Mouse (Mus musculus): ENCODE measurements around the gene AC129217.1. TPM values are rescaled to one million over a fixed set of nuclear protein-coding genes. Genes with fewer than 3 reads are reported as not detected.

Gene AC129217.1
- polyA plus RNA-seq, 1 experiment from 2014 or later = not detected

Other genes with a start within 250 kb of the AC129217.1 start
- gene Slc22a8, start 238.5 kb upstream of the AC129217.1 start, polyA plus RNA-seq (2014; fragmentation: Illumina TruSeq; extraction: RNeasy Lipid Tissue Mini Kit (QIAGEN cat#74804); ENCODE audit: low read depth, low replicate concordance) = 0.65 TPM
- not detected for gene Slc22a6, start 211.7 kb upstream of the AC129217.1 start, polyA plus RNA-seq (2014; fragmentation: Illumina TruSeq; extraction: RNeasy Lipid Tissue Mini Kit (QIAGEN cat#74804); ENCODE audit: low read depth, low replicate concordance)
- not detected for gene Chrm1, start 166.0 kb upstream of the AC129217.1 start, polyA plus RNA-seq (2014; fragmentation: Illumina TruSeq; extraction: RNeasy Lipid Tissue Mini Kit (QIAGEN cat#74804); ENCODE audit: low read depth, low replicate concordance)
- 53.3 TPM for gene Slc3a2, start 106.4 kb upstream of the AC129217.1 start, polyA plus RNA-seq (2014; fragmentation: Illumina TruSeq; extraction: RNeasy Lipid Tissue Mini Kit (QIAGEN cat#74804); ENCODE audit: low read depth, low replicate concordance)
- gene Wdr74, start 93.9 kb upstream of the AC129217.1 start, polyA plus RNA-seq (2014; fragmentation: Illumina TruSeq; extraction: RNeasy Lipid Tissue Mini Kit (QIAGEN cat#74804); ENCODE audit: low read depth, low replicate concordance) = 21.9 TPM
- gene 1700092M07Rik, start 89.1 kb upstream of the AC129217.1 start, polyA plus RNA-seq (2014; fragmentation: Illumina TruSeq; extraction: RNeasy Lipid Tissue Mini Kit (QIAGEN cat#74804); ENCODE audit: low read depth, low replicate concordance) = not detected
- 51.6 TPM for gene Stx5a, start 88.4 kb upstream of the AC129217.1 start, polyA plus RNA-seq (2014; fragmentation: Illumina TruSeq; extraction: RNeasy Lipid Tissue Mini Kit (QIAGEN cat#74804); ENCODE audit: low read depth, low replicate concordance)
- gene Nxf1, start 72.7 kb upstream of the AC129217.1 start, polyA plus RNA-seq (2014; fragmentation: Illumina TruSeq; extraction: RNeasy Lipid Tissue Mini Kit (QIAGEN cat#74804); ENCODE audit: low read depth, low replicate concordance) = 80.9 TPM
- 132 TPM for gene Tmem223, start 58.8 kb upstream of the AC129217.1 start, polyA plus RNA-seq (2014; fragmentation: Illumina TruSeq; extraction: RNeasy Lipid Tissue Mini Kit (QIAGEN cat#74804); ENCODE audit: low read depth, low replicate concordance)
- 18.0 TPM for gene Tmem179b, start 55.3 kb upstream of the AC129217.1 start, polyA plus RNA-seq (2014; fragmentation: Illumina TruSeq; extraction: RNeasy Lipid Tissue Mini Kit (QIAGEN cat#74804); ENCODE audit: low read depth, low replicate concordance)
- 4.8 TPM for gene Taf6l, start 43.4 kb upstream of the AC129217.1 start, polyA plus RNA-seq (2014; fragmentation: Illumina TruSeq; extraction: RNeasy Lipid Tissue Mini Kit (QIAGEN cat#74804); ENCODE audit: low read depth, low replicate concordance)
- gene Polr2g, start 31.2 kb upstream of the AC129217.1 start, polyA plus RNA-seq (2014; fragmentation: Illumina TruSeq; extraction: RNeasy Lipid Tissue Mini Kit (QIAGEN cat#74804); ENCODE audit: low read depth, low replicate concordance) = 84.7 TPM
- 1.9 TPM for gene Zbtb3, start 27.2 kb upstream of the AC129217.1 start, polyA plus RNA-seq (2014; fragmentation: Illumina TruSeq; extraction: RNeasy Lipid Tissue Mini Kit (QIAGEN cat#74804); ENCODE audit: low read depth, low replicate concordance)
- 19.7 TPM for gene Ttc9c, start 10.4 kb upstream of the AC129217.1 start, polyA plus RNA-seq (2014; fragmentation: Illumina TruSeq; extraction: RNeasy Lipid Tissue Mini Kit (QIAGEN cat#74804); ENCODE audit: low read depth, low replicate concordance)
- 53.1 TPM for gene Hnrnpul2, start 9.8 kb upstream of the AC129217.1 start, polyA plus RNA-seq (2014; fragmentation: Illumina TruSeq; extraction: RNeasy Lipid Tissue Mini Kit (QIAGEN cat#74804); ENCODE audit: low read depth, low replicate concordance)
- gene Bscl2, start 7.7 kb downstream of the AC129217.1 start, polyA plus RNA-seq (2014; fragmentation: Illumina TruSeq; extraction: RNeasy Lipid Tissue Mini Kit (QIAGEN cat#74804); ENCODE audit: low read depth, low replicate concordance) = 28.4 TPM
- not detected for gene Gng3, start 9.4 kb downstream of the AC129217.1 start, polyA plus RNA-seq (2014; fragmentation: Illumina TruSeq; extraction: RNeasy Lipid Tissue Mini Kit (QIAGEN cat#74804); ENCODE audit: low read depth, low replicate concordance)
- gene Lrrn4cl, start 21.0 kb downstream of the AC129217.1 start, polyA plus RNA-seq (2014; fragmentation: Illumina TruSeq; extraction: RNeasy Lipid Tissue Mini Kit (QIAGEN cat#74804); ENCODE audit: low read depth, low replicate concordance) = 3.0 TPM
- 129 TPM for gene Ubxn1, start 41.7 kb downstream of the AC129217.1 start, polyA plus RNA-seq (2014; fragmentation: Illumina TruSeq; extraction: RNeasy Lipid Tissue Mini Kit (QIAGEN cat#74804); ENCODE audit: low read depth, low replicate concordance)
- gene Uqcc3, start 51.1 kb downstream of the AC129217.1 start, polyA plus RNA-seq (2014; fragmentation: Illumina TruSeq; extraction: RNeasy Lipid Tissue Mini Kit (QIAGEN cat#74804); ENCODE audit: low read depth, low replicate concordance) = 58.9 TPM
- gene Lbhd1, start 54.0 kb downstream of the AC129217.1 start, polyA plus RNA-seq (2014; fragmentation: Illumina TruSeq; extraction: RNeasy Lipid Tissue Mini Kit (QIAGEN cat#74804); ENCODE audit: low read depth, low replicate concordance) = 0.76 TPM
- not detected for gene Gm49403, start 54.2 kb downstream of the AC129217.1 start, polyA plus RNA-seq (2014; fragmentation: Illumina TruSeq; extraction: RNeasy Lipid Tissue Mini Kit (QIAGEN cat#74804); ENCODE audit: low read depth, low replicate concordance)
- gene 1810009A15Rik, start 59.1 kb downstream of the AC129217.1 start, polyA plus RNA-seq (2014; fragmentation: Illumina TruSeq; extraction: RNeasy Lipid Tissue Mini Kit (QIAGEN cat#74804); ENCODE audit: low read depth, low replicate concordance) = 33.7 TPM
- gene Gm49416, start 59.2 kb downstream of the AC129217.1 start, polyA plus RNA-seq (2014; fragmentation: Illumina TruSeq; extraction: RNeasy Lipid Tissue Mini Kit (QIAGEN cat#74804); ENCODE audit: low read depth, low replicate concordance) = not detected
- 8.8 TPM for gene Ints5, start 63.2 kb downstream of the AC129217.1 start, polyA plus RNA-seq (2014; fragmentation: Illumina TruSeq; extraction: RNeasy Lipid Tissue Mini Kit (QIAGEN cat#74804); ENCODE audit: low read depth, low replicate concordance)
- 55.4 TPM for gene Ganab, start 68.3 kb downstream of the AC129217.1 start, polyA plus RNA-seq (2014; fragmentation: Illumina TruSeq; extraction: RNeasy Lipid Tissue Mini Kit (QIAGEN cat#74804); ENCODE audit: low read depth, low replicate concordance)
- 39.6 TPM for gene B3gat3, start 90.6 kb downstream of the AC129217.1 start, polyA plus RNA-seq (2014; fragmentation: Illumina TruSeq; extraction: RNeasy Lipid Tissue Mini Kit (QIAGEN cat#74804); ENCODE audit: low read depth, low replicate concordance)
- 19.5 TPM for gene Rom1, start 99.6 kb downstream of the AC129217.1 start, polyA plus RNA-seq (2014; fragmentation: Illumina TruSeq; extraction: RNeasy Lipid Tissue Mini Kit (QIAGEN cat#74804); ENCODE audit: low read depth, low replicate concordance)
- 11.8 TPM for gene Eml3, start 99.8 kb downstream of the AC129217.1 start, polyA plus RNA-seq (2014; fragmentation: Illumina TruSeq; extraction: RNeasy Lipid Tissue Mini Kit (QIAGEN cat#74804); ENCODE audit: low read depth, low replicate concordance)
- 34.6 TPM for gene Mta2, start 112.1 kb downstream of the AC129217.1 start, polyA plus RNA-seq (2014; fragmentation: Illumina TruSeq; extraction: RNeasy Lipid Tissue Mini Kit (QIAGEN cat#74804); ENCODE audit: low read depth, low replicate concordance)
- 9.8 TPM for gene Tut1, start 124.1 kb downstream of the AC129217.1 start, polyA plus RNA-seq (2014; fragmentation: Illumina TruSeq; extraction: RNeasy Lipid Tissue Mini Kit (QIAGEN cat#74804); ENCODE audit: low read depth, low replicate concordance)
- gene Eef1g, start 137.3 kb downstream of the AC129217.1 start, polyA plus RNA-seq (2014; fragmentation: Illumina TruSeq; extraction: RNeasy Lipid Tissue Mini Kit (QIAGEN cat#74804); ENCODE audit: low read depth, low replicate concordance) = 285 TPM
- 84.3 TPM for gene Ahnak, start 159.5 kb downstream of the AC129217.1 start, polyA plus RNA-seq (2014; fragmentation: Illumina TruSeq; extraction: RNeasy Lipid Tissue Mini Kit (QIAGEN cat#74804); ENCODE audit: low read depth, low replicate concordance)